Mouse (Mus musculus): ENCODE results near the gene Scn1a. TPM values are rescaled to one million over a fixed set of nuclear protein-coding genes. Genes with fewer than 3 reads are reported as not detected.

Gene Scn1a
- 0.11 TPM for polyA plus RNA-seq (2017; shearing (Covaris generic))

GRCm38 (mm10) chr2:66440711-66441110, at the start of gene Scn1a:
TSS of gene Scn1a (minus strand) at chr2:66440840.

GRCm38 (mm10) chr2:66256220-66257131, 184.2 kb downstream of the Scn1a start, which contains the start of gene Ttc21b:
TSS of gene Ttc21b (minus strand) at chr2:66256617.

Other genes with a start within 250 kb of the Scn1a start
- 8.0 TPM for gene Ttc21b, start 184.2 kb downstream of the Scn1a start, polyA plus RNA-seq (2017; shearing (Covaris generic))
- 0.06 TPM for gene Scn9a, start 194.1 kb upstream of the Scn1a start, polyA plus RNA-seq (2017; shearing (Covaris generic))